Mouse (Mus musculus) MEL (cell line): ENCODE measurements at regions not wholly inside any gene's neighbourhood (a gene's known extent, or its start where the extent isn't known, plus 50 kb on each side); places are given as distances from the start of the nearest gene placed in this dataset.

Source experiments
- CTCF ChIP-seq, 3 experiments: IDR thresholded peaks in 2 of 3; conservative IDR thresholded peaks in 1 of 3; 2 replicates each; pipeline ENCODE4 v1.5.1; 2011 to 2012; ENCODE audit warnings: low read length in 3 of 3, low read depth in 2 of 3, mild to moderate bottlenecking in 2 of 3, improper control_type of control experiment in 1 of 3, inconsistent platforms in 1 of 3, mixed read lengths in 1 of 3, moderate library complexity in 1 of 3; ENCODE audit not compliant: control insufficient read depth in 1 of 3, insufficient read depth in 1 of 3, poor library complexity in 1 of 3, severe bottlenecking in 1 of 3
- ETS1 ChIP-seq: IDR thresholded peaks from 2 replicates; pipeline ENCODE4 v1.6.1; 2012; ENCODE audit warnings: low read depth, mild to moderate bottlenecking, inconsistent platforms, low read length, improper control_type of control experiment, moderate library complexity
- GABPA ChIP-seq: IDR thresholded peaks from 2 replicates; pipeline ENCODE4 v1.6.1; 2012; ENCODE audit warnings: low read depth, mild to moderate bottlenecking, inconsistent platforms, low read length, improper control_type of control experiment, moderate library complexity
- MAX ChIP-seq: IDR thresholded peaks from 2 replicates; pipeline ENCODE4 v1.6.1; 2011; ENCODE audit warnings: low read length, improper control_type of control experiment
- MXI1 ChIP-seq: IDR thresholded peaks from 2 replicates; pipeline ENCODE4 v1.6.1; 2011; ENCODE audit warnings: mild to moderate bottlenecking, low read depth, low read length, improper control_type of control experiment
- POLR2A ChIP-seq, 2 experiments: IDR thresholded peaks; 2 replicates each; pipeline ENCODE4 v1.6.1; 2011 to 2012; ENCODE audit warnings: low read length in 2 of 2, mild to moderate bottlenecking in 2 of 2, control low read depth in 1 of 2, improper control_type of control experiment in 1 of 2, low read depth in 1 of 2, moderate library complexity in 1 of 2; ENCODE audit not compliant: control insufficient read depth in 1 of 2, insufficient read depth in 1 of 2, poor library complexity in 1 of 2
- POLR2AphosphoS2 ChIP-seq: IDR thresholded peaks from 2 replicates; pipeline ENCODE4 v1.6.1; 2011; ENCODE audit warnings: low read length, improper control_type of control experiment
- TBP ChIP-seq: IDR thresholded peaks from 2 replicates; pipeline ENCODE4 v1.8.0; 2011; ENCODE audit warnings: low read depth, low read length, improper control_type of control experiment
- ZMIZ1 ChIP-seq: IDR thresholded peaks from 2 replicates; pipeline ENCODE4 v1.6.1; 2012; ENCODE audit warnings: low read depth, mild to moderate bottlenecking, inconsistent platforms, low read length, improper control_type of control experiment, moderate library complexity

GRCm38 (mm10) chr12:43916779-43917178 lies 293.3 kb downstream of the Dnajb9 start:
- TF ChIP-seq POLR2A (IDR thresholded peaks at IDR 0.05; ENCODE audit: control insufficient read depth in 1 of 2, insufficient read depth in 1 of 2, low read depth in 1 of 2, low read length in 2 of 2, poor library complexity in 1 of 2) (no peak), POLR2AphosphoS2 (no peak), ZMIZ1 (no peak), TBP (no peak), GABPA (no peak), CTCF (IDR thresholded peaks at IDR 0.05 in 2 of 3, conservative IDR thresholded peaks at IDR 0.05 in 1 of 3; ENCODE audit: control insufficient read depth in 1 of 3, insufficient read depth in 1 of 3, low read depth in 2 of 3, low read length in 3 of 3, poor library complexity in 1 of 3, severe bottlenecking in 1 of 3) (no peak), MAX (no peak), ETS1 (no peak), MXI1 (no peak)
